Mouse (Mus musculus) forebrain, embryonic 14.5 days (tissue): Measurements from ENCODE around the gene Commd2. TPM values are rescaled to one million over a fixed set of nuclear protein-coding genes. Genes with fewer than 3 reads are reported as not detected.

Source experiments
- ATAC-seq: fragments of 200-750 bp; cut with Nextera tagmentation; 2 replicates; pipeline ENCODE4 v1.8.0; 2017; ENCODE audit warnings: mild to moderate bottlenecking, moderate library complexity
- DNase-seq: peaks from one replicate; pipeline ENCODE4 v3.0.0-alpha.2; 2015; ENCODE audit warnings: low spot score
- H3K27ac ChIP-seq: fragments of 300-500 bp; sonication (generic); 2 replicates; pipeline ENCODE4 v1.5.1; 2014; ENCODE audit warnings: low read depth, mild to moderate bottlenecking, control low read depth, low read length, moderate library complexity
- H3K27me3 ChIP-seq: fragments of 300-500 bp; sonication (generic); replicated peaks from 2 replicates; pipeline ENCODE4 v1.6.1; 2014; ENCODE audit warnings: low read length, control low read depth, mixed read lengths; ENCODE audit not compliant: control insufficient read depth, insufficient read depth
- H3K36me3 ChIP-seq: fragments of 300-500 bp; sonication (generic); 2 replicates; pipeline ENCODE4 v1.6.1; 2014; ENCODE audit warnings: low read length, control low read depth; ENCODE audit not compliant: control insufficient read depth, insufficient read depth
- H3K4me1 ChIP-seq: fragments of 300-500 bp; sonication (generic); 2 replicates; pipeline ENCODE4 v1.6.1; 2014; ENCODE audit warnings: antibody characterized with exemption, low read length, control low read depth; ENCODE audit not compliant: control insufficient read depth, insufficient read depth
- H3K4me2 ChIP-seq: fragments of 300-500 bp; sonication (generic); 2 replicates; pipeline ENCODE4 v1.6.1; 2014; ENCODE audit warnings: mild to moderate bottlenecking, control low read depth, low read length
- H3K4me3 ChIP-seq: fragments of 300-500 bp; sonication (generic); 2 replicates; pipeline ENCODE4 v1.5.1; 2014; ENCODE audit warnings: low read depth, low read length, control low read depth
- H3K9ac ChIP-seq: fragments of 300-500 bp; sonication (generic); 2 replicates; pipeline ENCODE4 v1.6.1; 2014; ENCODE audit warnings: mild to moderate bottlenecking, low read length, control low read depth, moderate library complexity
- H3K9me3 ChIP-seq: fragments of 300-500 bp; sonication (generic); replicated peaks from 2 replicates; pipeline ENCODE4 v1.6.1; 2016; ENCODE audit warnings: low read length, control low read depth, mixed read lengths; ENCODE audit not compliant: control insufficient read depth
- WGBS: fragments of 180-500 bp; shearing (Covaris S2); extraction: QIAGEN DNeasy Blood & Tissue Kit; methylation state at CpG from one replicate; pipeline ENCODE4 v1.1.7; 2014; 5-methylcytosine and 5-hydroxymethylcytosine counted together
- microRNA-seq: library from miRNA; unstranded; fragments of <30 nt; microRNA quantifications from one replicate; pipeline ENCODE4, GENCODE M21; 2016
- polyA plus RNA-seq: library from polyadenylated mRNA; unstranded; fragments of >200 nt; fragmentation: Nextera tagmentation; extraction: Ambion mirVana; gene quantifications from 2 replicates; pipeline ENCODE4 v1.2.1, GENCODE M21; 2014

Gene Commd2
- polyA plus RNA-seq, 1 experiment from 2014 or later = 112 TPM

DNA sequence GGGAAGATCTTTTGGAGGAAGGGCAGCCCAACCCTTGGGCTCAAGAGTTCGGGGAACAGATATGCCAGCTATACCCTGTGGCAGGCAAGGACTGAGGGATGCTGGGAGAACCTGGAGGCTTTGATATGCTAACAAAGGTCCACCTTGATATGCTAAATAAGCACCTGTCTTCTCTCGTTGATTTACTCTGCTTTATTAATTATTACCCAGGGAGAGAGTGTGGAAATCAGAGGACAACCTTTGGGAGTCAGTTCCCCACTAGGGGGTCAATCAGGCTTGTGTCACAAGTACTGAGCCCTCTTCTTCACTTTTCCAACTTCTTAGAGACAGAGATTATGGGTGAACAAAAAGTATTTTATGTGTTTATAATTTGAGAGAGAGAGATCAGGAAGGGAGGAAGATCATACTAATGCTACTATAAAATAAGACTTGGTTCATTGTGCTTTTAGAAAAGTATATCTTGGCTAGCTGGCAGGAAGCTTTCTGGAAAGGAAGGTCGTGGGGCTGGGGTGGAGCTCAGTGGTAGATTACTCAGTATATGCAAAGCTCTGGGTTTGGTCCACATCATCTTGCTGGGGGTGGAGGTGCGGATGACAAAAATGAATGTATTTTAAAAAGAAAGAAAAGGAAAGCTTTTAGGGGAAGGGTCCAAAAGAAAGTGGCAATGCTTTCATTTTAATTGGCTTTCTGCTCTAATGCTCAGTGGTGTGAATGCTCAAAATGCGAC lies 47.5 kb downstream of the Commd2 start:
- no peak overlapping the region for H3K27ac ChIP-seq
- H3K36me3 ChIP-seq = no peaks in the 10 kb centered on the region
- WGBS = 62% methylated on average over 5 of the region's 5 CpGs
- H3K9ac ChIP-seq = no peak overlapping the region
- H3K4me3 ChIP-seq = no peak overlapping the region
- H3K4me1 ChIP-seq = no peaks in the 10 kb centered on the region
- H3K27me3 ChIP-seq = no peaks in the 10 kb centered on the region
- ATAC-seq (no peak), DNase-seq (no peak)
- no peak overlapping the region for H3K4me2 ChIP-seq
- no peaks in the 10 kb centered on the region for H3K9me3 ChIP-seq

DNA sequence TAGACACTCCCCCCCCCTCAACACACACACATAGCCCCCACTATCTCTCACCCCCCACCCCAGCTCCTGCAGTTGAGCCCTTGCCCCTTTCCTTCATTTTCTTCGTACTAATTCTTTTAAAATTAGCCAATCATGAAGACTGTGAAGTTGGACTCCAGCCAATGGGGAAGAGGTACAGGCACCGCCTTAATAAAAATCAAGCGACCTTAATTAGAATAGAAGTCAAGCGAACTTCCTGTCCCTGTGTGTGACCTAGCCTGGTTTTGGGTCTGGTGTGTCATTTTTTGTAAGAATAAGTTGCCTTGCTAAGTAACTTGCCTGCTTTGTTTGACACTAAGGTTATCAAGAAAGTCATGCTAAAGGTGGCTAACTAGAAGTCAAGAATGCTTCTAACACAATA lies 48.9 kb downstream of the Commd2 start:
- H3K36me3 ChIP-seq = no peaks in the 10 kb centered on the region
- DNase-seq = no peak
- no peaks in the 10 kb centered on the region for H3K9me3 ChIP-seq
- H3K27ac ChIP-seq = no peak overlapping the region
- no peak overlapping the region for H3K4me2 ChIP-seq
- no peaks in the 10 kb centered on the region for H3K27me3 ChIP-seq
- no peaks in the 10 kb centered on the region for H3K4me1 ChIP-seq
- WGBS = 62% methylated on average over 4 of the region's 4 CpGs
- no peak overlapping the region for H3K9ac ChIP-seq
- no peak overlapping the region for H3K4me3 ChIP-seq
- no peak for ATAC-seq

DNA sequence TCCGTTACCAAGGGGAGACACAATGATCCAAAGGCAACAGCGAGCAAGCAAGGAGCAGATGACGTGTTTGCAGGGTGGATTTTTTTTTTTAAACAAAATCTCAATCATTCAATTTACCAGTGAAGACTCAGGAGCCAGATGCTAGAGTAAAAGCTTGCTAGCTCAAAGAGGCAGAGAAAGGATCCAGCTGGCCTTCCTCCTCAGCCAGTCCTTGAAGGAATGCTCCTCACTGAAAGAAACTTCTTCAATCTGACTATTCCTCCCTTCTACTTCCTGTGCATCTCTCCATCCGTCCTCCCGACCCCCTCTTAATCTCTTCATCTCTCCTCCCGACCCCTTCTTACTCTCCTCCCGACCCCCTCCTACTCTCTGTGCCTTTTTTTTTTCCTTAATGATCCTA lies 54.9 kb downstream of the Commd2 start:
- Histone ChIP-seq H3K27ac (no peak overlapping the region), H3K36me3 (no peaks in the 10 kb centered on the region), H3K4me1 (no peaks in the 10 kb centered on the region), H3K4me2 (no peak overlapping the region), H3K9me3 (no peaks in the 10 kb centered on the region), H3K27me3 (no peaks in the 10 kb centered on the region), H3K4me3 (no peak overlapping the region), H3K9ac (no peak overlapping the region)
- 82% methylated on average over 7 of the region's 7 CpGs for WGBS
- ATAC-seq = no peak
- no peak for DNase-seq

DNA sequence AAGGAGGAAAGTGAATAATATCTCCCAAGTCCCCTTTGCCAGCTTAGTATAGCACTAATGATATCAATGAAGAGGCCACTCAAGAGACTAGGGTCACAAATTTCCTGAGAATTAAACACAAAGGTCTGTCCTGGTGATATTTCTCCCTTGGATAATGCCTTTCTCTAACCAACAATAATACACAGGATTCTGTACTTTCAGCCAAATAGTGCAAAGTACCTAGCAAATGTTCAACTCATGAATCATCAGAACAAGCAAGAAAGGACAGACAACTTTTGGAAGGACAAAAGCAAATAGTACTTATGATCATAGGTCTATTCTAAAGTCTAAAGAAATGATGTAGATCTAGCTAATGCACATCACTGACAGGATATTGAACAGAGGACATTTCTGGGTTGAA lies 56.0 kb downstream of the Commd2 start:
- H3K9ac ChIP-seq = no peak overlapping the region
- no peaks in the 10 kb centered on the region for H3K9me3 ChIP-seq
- H3K27ac ChIP-seq = no peak overlapping the region
- H3K4me1 ChIP-seq = no peaks in the 10 kb centered on the region
- H3K4me3 ChIP-seq = no peak overlapping the region
- H3K4me2 ChIP-seq = no peak overlapping the region
- H3K27me3 ChIP-seq = no peaks in the 10 kb centered on the region
- ATAC-seq (no peak), DNase-seq (no peak)
- H3K36me3 ChIP-seq = no peaks in the 10 kb centered on the region

Small RNA genes lying within 50 kb of the gene (microRNA-seq; reads per million reads assigned to microRNA genes)
- not detected for gene Mir6377

Other genes with a start within 250 kb of the Commd2 start
- gene Tm4sf4, start 226.4 kb downstream of the Commd2 start, polyA plus RNA-seq = 0.11 TPM in 1 of 2 replicates, not detected in the other
- gene Wwtr1, start 75.8 kb downstream of the Commd2 start, polyA plus RNA-seq = 12.7 and 12.8 TPM in 2 replicates
- 0.08 TPM in 1 of 2 replicates, not detected in the other for gene Ankub1, start 41.1 kb upstream of the Commd2 start, polyA plus RNA-seq
- 88.0 and 88.6 TPM in 2 replicates for gene Rnf13, start 84.3 kb upstream of the Commd2 start, polyA plus RNA-seq
- gene Pfn2, start 196.4 kb upstream of the Commd2 start, polyA plus RNA-seq = 566 and 594 TPM in 2 replicates